Mouse (Mus musculus) Muller cell, postnatal 12 days (primary cell): ENCODE measurements around the gene Gm45234.
"Not testable (repeated sequence)": the region's sequence is repeated elsewhere in the genome, so short reads cannot be mapped to it uniquely, and the experiment has no call there.

ENCODE experiments used
- DNase-seq: peaks from one replicate; pipeline ENCODE4 v3.0.0-alpha.2; 2015; ENCODE audit errors: inconsistent ontology term

The Gm45234 gene

GRCm38 (mm10) chr6:124755831-124756595 lies at the start of gene Gm45234, which contains the start of gene Atn1:
Gene Gm45234, minus strand, starts transcription at chr6:124756021.
Gene Atn1, minus strand, starts transcription at chr6:124756524.
- DNase-seq, result peak; percentile 92

GRCm38 (mm10) chr6:124804341-124804740 lies 48.5 kb upstream of the Gm45234 start:
- no peak for DNase-seq

GRCm38 (mm10) chr6:124803691-124804090 lies 47.9 kb upstream of the Gm45234 start:
- DNase-seq, result not testable (repeated sequence)

DNA sequence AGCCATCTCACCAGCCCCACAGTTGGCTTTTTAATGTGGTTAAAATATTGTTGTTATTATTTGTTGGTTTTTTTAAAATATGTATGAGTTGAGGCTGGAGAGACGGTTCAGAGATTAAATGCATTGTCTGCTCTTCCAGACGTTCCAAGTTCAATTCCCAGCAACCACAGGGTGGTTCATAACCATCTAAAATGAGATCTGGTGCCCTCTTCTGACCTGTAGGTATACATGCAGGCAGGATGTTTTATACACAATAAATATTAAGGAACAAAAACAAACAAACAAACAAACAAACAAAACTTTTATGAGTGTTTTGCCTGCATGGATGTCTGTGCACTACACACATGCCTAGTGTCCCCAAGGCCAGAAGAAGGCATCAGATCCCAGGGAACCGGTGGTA lies 47.2 kb upstream of the Gm45234 start:
- DNase-seq, result no peak

GRCm38 (mm10) chr6:124802400-124802799 lies 46.6 kb upstream of the Gm45234 start:
- not testable (repeated sequence) for DNase-seq

DNA sequence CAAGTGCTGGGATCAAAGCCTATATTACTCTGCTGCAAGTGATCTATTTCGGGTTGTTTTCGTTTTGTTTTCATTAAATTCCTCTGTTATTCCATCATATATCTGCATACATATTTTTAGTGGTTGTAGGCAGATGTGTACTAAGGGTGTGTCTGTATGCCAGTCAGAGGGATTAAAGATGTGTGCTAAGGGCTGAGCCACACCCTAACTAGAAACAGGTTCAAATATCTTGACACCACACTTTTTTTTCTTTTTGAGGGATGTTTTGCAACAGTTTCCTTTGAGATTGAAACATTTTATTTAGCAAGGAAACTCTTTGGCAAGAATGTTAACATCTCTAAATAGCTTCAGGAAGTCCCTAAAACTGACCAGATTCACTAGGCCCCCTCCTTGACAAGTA lies 40.4 kb upstream of the Gm45234 start:
- DNase-seq, result no peak

GRCm38 (mm10) chr6:124795781-124796180 lies 40.0 kb upstream of the Gm45234 start:
- no peak for DNase-seq

GRCm38 (mm10) chr6:124791911-124792310 lies 36.1 kb upstream of the Gm45234 start:
- DNase-seq, result no peak

GRCm38 (mm10) chr6:124790121-124790520 lies 34.3 kb upstream of the Gm45234 start:
- DNase-seq, result no peak

DNA sequence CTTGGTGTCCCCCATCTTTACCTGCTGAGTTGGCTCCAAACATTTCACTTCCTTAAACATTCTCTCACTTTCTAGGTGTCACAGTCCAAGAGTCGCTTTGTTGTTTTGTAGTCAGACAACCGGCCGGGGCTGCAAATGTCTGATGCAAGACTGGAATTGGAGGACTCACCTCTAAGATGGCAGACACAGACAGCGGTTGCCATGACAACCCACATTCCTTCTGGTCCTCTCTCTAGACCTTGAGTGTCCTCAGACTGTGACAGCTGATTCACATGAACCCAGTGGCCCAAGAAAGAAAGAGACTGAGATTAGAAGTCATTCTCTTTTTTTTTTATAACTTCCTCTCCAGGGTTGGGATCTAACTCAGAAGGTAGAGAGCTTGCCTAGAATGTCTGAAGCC lies 33.7 kb upstream of the Gm45234 start:
- no peak for DNase-seq

- no peak for DNase-seq
Measured at GRCm38 (mm10) chr6:124787722-124788121, 31.9 kb upstream of the Gm45234 start.

DNA sequence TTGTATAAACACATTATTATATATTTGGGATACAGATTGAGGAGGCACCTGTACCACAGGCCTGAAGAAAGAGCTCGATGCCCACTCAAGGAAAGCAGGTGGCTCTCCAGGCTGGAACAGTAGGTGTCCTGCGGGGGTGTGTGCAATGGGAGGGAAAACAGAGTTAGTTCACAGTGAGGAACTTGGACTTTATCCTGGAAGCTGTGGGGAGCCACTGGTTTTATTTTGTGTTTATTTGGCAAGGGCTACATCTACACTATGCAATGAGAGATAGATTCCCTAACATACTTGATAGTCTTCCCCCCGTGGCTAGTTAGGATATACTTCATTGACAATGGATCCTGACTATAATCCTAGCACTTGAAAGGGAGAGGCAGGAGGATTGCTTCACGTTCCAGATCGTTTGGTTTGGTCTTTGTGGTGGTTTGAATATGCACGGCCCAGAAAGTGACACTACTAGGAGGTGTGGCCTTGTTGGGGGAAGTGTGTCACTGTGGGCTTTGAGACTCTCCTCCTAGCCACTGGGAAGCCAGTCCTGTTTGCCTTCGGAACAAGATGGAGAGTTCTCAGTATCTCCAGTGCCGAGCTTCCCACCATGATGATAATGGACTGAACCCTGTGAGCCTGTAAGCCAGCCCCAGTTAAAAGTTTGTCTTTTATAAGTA lies 31.1 kb upstream of the Gm45234 start:
- DNase-seq, result no peak

GRCm38 (mm10) chr6:124782436-124782835 lies 26.6 kb upstream of the Gm45234 start:
- DNase-seq, result peak; percentile 74

GRCm38 (mm10) chr6:124780917-124781316 lies 25.1 kb upstream of the Gm45234 start:
- no peak for DNase-seq

DNA sequence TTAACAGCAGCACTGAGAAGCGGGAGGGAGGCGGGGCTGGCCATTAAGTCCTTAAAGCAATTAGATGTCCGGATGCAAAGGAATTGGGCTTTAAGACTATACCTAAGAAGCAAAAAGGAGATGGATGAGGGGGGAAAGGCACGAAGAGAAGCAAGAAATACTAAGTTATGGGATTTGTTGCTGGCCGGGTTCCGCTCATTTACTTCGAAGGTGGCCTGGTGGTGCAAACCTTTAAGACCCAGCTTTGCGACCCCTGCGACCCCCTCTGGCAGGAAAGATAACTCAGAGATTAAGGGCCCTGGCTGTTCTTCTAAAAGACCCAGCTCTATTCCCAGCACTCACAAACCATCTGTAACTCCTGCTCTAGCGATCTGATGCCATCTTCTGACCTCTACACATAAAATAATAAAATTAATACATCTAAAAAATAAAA lies 24.2 kb upstream of the Gm45234 start:
- DNase-seq, result no peak

DNA sequence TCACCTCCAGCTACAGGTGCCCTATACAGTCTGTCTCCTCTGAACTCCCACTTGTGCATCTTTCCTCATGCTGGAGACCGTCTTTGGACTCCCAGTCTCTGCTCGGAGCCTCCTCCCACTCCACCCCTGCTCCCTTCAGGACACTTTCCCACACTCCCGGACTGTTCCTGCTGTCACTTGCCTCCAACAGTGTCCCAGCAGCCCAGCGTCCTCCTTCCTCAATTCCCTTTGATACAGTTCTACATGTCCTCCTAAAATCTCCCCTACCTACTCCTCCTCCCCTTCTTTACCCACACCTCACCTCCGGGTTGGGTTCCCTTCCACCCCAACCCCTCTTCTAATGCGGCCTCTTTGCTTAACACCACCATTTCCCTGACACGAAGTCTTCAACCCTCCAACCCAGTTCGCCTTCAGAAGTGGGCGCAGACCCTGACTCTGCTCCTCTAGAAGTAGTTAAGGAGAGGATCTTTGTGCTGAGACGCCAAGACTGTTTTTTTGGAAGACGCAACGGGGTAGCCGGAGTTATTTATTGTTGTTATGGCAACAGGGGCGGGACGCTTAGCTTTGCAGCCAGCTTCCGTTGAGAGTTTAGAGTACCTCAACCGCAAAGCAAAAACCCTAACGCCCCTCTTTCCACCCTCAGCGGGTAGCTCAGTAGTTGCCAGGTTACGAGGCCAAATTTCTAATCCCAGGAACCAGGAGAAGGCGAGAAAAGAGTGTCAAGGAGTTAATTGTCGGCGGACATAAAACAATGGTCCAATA lies 23.6 kb upstream of the Gm45234 start, which contains the start of gene Lrrc23:
Gene Lrrc23 (minus strand): TSS at position 506 of the 762 bp plus-strand sequence.
- DNase-seq, result peak; percentile 64

DNA sequence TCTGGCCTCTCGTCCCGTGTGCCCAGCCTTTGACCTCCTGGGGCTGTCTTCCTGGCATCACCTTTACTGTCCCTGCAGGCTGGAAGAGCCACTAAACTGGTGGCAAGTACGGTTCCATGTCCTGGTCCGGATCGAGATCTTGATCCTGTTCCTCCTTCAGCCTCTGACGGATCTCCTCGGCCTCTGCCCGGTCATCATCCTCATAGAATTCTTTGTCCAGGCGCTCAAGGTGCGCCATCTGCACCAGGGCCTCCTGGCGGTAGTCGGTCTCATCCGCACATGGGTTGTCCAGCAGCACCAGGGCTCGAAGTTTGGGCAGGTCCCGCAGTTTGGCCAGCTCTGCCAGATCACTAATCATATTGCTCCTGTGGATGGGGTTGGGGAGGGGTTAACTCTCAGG lies 14.7 kb upstream of the Gm45234 start:
- DNase-seq, result no peak

DNA sequence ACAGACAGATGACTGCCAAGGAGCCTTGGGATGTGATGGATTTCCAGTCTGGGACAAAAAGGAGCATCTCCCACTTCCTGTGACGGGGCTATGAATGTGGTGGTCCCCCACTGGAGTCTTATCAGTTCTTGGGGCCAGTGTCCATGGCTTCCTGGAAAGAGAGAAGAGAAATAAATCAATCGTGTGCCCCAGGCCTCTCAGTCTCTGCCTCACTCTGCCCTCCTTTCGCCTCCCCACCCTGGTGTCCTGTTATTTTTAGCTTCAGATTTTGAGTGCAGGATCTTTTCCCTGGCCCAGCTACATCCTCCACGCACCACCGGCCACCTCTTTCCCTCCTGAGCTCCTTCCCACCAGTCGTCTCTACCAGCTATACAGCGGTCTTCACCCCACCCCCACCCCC lies 14.2 kb upstream of the Gm45234 start:
- no peak for DNase-seq

DNA sequence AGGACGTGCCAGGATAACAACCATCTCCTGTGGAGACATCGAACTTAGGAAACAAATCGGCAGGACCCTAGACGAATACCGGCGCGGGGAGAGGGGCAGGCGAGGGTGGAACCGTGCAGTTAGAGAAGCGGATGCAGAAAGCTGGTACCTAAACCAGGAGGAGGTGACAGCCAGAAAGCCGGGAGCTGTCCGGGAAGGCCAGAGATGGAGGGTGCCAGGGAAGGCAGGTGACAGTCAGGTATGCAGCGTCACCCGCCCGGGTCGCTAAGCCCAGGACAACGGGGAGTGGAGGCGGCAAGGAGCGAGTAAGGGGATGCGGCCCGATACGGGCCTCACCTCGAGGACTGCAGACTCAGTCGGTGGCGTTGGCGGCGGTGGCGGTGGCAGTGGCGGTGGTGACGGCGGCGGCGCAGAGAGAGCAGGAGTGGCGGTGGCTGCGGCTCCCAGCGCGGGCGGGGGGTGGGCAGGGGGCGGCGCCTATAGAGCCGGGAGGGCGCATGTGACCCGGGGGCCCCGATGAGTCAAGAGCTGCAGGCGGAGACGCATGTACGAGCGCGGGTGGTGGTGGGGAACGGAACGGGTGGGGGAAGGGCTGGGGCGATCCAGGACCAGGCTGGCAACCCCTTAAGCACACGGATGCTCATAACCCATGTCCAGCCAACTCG lies 13.4 kb upstream of the Gm45234 start, which contains the start of gene Eno2:
Gene Eno2 (minus strand): TSS at position 573 of the 665 bp plus-strand sequence.
- DNase-seq, result peak; percentile 87

GRCm38 (mm10) chr6:124768704-124769044 lies 12.9 kb upstream of the Gm45234 start:
- peak; percentile 40 for DNase-seq

DNA sequence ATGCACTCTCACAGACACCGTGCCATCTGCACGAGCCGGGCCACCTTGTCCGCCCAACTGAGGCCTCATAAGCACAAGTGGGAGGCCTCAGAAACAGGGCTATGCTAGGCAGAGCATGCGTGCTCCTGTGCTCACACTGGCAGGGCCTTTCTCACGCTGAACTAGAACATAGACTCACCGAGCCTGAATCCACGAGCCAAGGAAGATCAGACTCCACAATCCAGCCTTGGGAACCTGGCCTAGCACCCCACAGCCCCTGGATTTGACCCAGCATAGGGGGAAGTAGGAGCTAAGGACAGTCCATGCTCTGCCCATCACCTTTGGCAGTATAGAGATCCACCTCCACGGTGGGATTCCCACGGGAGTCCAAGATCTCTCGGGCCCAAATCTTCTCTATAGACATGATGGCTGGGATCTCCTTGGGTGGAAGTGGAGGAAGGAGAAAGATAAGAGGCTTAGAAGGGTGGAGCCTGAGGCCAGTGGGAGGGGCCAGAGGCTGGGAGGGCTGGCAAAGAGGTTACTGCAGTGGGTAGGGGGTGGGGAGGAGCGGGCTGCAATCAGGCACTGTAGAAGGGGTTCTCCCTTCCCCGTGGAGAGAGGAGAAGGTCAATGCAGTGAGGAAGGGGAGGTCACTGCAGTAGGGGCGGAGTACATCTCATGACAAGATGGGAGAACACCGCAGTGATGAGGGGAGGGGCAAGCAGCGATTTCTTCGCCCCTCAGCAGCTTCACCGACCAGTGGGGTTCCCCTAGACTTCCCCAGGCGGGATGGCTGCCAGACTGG lies 12.3 kb upstream of the Gm45234 start:
- DNase-seq, result peak; percentile 39
